Mouse (Mus musculus) mesoderm, embryonic 11.5 days (tissue): Measurements from ENCODE around the gene Aida.
A peak's percentile ranks its signal among the peaks of the same experiment; 100 is the strongest.
"Not testable (repeated sequence)": the region's sequence is repeated elsewhere in the genome, so short reads cannot be mapped to it uniquely, and the experiment has no call there.

Source experiments
- DNase-seq: peaks from one replicate; pipeline ENCODE4 v3.0.0-alpha.2; 2012; ENCODE audit warnings: low read depth, low spot score

Gene Aida

GRCm38 (mm10) chr1:183315783-183316182, 19.4 kb downstream of the Aida start:
- no peak for DNase-seq

- no peak for DNase-seq
Measured at GRCm38 (mm10) chr1:183320708-183321107, 24.3 kb downstream of the Aida start.

- not testable (repeated sequence) for DNase-seq
Measured at GRCm38 (mm10) chr1:183322496-183322895, 26.1 kb downstream of the Aida start.

- DNase-seq: no peak
Measured at GRCm38 (mm10) chr1:183323923-183324322, 27.5 kb downstream of the Aida start.

GRCm38 (mm10) chr1:183324433-183324832, 28.0 kb downstream of the Aida start:
- no peak for DNase-seq

GRCm38 (mm10) chr1:183327171-183327570, 30.8 kb downstream of the Aida start:
- no peak for DNase-seq

GRCm38 (mm10) chr1:183342902-183343301, 46.5 kb downstream of the Aida start:
- DNase-seq: not testable (repeated sequence)

DNA sequence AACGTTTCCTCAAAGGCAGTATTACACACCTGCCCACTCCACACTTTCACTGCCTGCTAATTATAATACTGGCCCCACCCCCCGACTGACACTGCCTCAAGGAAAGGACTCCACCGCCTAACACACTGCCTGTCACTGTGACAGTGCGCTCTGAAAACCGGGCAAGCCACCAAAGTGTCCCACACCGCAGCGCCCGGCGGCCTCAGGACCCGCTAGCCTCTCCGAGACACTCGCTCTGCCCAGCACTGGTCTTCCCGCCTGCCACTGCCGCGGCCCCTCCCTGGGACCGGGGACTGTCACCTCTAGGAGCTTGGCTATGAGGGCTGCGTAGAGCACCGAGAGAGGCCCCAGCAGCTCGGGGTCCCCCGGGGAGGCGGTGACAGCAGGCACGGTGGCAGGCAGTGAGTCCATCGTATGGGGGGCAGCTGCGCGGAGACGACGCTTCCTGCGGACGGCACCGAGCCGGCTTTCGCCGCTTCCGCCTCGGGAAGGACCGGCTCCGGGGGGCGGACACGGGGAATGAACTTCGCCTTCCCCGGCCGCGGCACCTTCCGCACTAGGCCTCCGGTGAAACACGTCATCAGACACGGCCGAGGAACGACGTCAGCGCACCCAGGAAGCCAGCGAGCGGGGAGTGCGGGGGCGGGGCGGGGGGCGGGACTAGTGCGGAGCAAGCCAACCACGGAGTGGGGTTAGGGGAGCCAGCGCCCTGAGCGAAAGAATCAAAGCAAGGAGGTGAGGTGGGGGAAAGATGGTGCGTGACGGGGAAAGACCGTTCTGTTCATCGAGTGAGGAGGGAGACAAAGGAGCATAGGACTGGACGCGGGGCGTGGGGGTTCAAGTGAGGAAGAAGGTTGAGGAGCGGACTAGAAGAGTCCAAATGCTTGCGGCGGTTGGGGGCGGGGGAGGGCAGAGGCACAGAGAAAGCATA, 48.8 kb downstream of the Aida start:
- peak; percentile 84 for DNase-seq

DNA sequence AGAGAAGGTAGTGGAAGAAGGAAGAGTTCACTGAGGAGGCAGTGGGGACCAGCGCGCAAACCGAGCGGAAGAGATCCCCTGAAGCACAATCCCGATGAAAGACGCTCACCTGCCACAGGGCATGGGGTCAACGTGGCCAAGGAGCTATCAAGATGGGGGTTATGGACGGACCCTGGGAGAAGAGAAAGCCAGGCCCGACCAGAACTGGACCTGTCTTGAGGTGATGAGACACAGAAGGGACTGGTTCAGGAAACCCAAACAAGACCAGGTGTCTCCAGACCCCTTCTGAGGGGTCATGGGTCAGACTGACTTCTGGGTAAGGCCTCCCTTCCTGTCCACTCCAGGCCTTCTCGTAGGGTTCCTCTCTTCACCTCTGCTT, 49.4 kb downstream of the Aida start:
- DNase-seq: no peak

DNA sequence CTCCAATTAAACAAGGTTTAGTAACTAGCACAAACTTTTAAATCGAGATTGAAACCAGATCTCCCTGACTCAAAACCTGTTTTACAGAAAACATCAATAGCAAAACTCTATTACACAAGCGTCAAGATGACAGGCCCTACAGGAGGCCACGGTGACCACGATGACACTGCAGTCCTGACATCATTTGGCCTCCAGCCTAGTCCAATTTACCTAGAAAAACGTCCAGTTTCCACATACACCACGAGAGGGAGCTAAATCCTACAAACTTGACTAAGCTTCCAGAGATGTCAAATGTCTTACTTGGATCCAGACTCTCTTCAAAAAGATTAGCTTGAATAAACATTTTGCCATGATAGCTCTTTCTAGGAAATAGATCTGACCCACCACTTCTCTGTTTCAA, 53.5 kb downstream of the Aida start:
- peak; percentile 75 for DNase-seq

GRCm38 (mm10) chr1:183358901-183359300, 62.5 kb downstream of the Aida start:
- no peak for DNase-seq

DNA sequence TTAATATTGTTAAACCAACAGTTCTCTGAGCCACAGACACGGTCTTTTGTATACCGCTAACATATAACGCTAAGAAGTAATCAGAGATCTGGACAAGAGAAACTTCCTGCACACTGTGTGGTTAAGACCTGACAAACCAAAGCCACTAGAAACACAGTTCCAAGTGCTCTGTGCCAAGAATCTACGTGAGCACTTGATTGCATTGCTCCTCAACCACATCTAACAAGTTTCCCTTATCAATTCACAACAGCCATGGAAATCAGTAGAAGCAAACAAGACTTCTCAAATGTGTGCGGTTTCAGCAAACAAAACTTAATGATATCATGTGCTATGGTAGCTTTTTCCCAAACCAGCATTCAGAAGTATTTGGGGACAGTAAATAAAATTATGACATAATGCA, 65.9 kb downstream of the Aida start:
- no peak for DNase-seq

- DNase-seq: no peak
Measured at GRCm38 (mm10) chr1:183362729-183363576, 66.6 kb downstream of the Aida start.

DNA sequence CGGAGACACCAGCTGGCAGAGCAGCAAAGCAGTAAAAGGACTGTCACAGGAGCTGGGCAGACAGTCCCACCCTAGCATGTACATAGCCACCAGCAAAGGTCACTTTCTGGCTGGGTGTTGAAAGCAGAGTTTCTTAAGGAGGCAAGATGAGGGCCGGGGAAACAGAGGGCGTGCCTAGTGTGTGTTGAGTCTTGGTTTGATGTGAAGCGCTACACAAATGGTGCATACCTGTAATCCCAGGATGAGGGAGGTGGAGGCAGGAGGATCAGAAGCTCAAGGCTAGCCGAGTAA, 67.1 kb downstream of the Aida start:
- no peak for DNase-seq

DNA sequence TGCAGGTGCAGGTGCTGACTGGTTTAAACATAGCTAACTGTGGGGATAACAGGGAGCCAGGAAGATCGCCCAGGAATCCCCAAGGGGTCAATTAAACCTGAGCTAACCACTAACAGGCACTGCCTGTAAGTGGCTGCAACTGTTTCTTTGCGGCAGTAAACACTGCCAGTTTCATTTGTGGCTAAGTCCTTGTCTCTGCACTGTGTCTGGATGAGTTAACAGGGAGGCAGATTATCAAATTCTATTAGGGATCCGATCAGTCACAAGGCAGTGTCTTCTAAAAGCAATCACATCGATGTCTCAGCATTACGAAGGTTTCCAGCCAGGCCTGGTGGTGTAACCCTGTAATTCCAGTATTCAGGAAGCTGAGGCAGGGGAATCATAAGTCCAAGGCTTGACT, 70.0 kb downstream of the Aida start:
- no peak for DNase-seq

DNA sequence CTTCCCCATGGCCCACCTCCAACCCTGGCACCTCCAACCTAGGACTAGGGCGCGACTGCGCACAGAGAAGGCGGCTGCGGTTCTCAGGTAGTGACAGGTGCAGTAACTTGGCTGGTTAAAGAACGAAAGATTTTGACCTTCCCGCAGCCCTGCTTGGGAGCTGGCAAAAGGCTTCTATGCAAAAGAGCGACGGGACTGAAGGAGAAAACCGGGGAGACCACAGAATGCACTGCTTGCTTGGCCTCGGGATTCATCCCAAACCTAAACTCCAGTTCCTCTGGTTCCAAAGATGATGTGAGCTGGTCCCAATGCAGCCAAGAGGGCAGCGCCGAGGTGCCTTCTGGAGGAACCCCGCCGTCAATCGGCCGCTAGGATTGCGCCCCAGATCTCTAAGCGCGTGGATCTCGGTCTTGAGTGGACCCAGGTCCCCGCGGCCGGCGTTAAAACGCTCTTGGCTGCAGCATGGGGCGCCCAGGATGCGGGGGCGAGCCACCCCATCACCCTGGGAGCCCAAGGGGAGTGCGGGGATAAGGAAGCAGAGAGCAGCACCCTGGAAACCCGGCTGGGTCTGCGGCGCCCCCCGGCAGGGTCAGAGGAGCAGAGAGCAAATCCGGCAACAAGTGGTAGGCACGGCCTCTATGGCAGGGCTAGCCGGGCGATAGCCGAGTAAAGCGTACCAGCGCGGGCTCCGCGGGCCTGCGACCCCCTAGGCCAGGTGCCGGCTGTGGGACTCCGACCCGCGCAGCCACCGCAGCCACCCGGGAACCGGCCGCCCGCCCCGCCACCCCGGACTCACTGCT, 72.4 kb downstream of the Aida start:
- DNase-seq: no peak

GRCm38 (mm10) chr1:183369427-183370014, 73.1 kb downstream of the Aida start, which contains the start of gene Mia3:
TSS of gene Mia3 (minus strand) at chr1:183369553.
- peak; percentile 95 for DNase-seq

DNA sequence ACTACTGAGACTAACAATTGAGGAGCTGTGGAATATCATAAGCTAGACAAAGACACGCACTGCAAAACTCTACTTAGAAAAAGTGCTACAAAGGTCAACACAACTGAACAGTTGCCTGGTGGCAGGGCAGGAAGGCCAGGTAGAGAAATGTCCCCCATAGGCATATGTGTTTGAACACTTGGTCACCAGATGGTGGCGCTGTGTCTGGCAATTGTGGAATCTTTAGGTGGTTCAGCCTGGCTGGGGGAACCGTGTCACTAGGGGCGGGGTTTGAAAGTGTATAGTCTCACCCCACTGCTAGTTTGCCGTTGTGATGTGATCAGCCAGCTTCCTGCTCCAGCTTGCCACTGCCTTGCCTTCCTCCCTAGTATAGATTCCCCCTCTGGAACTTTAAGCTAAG, 78.3 kb downstream of the Aida start:
- DNase-seq: no peak
